Mouse (Mus musculus) cerebellum, postnatal 36 days (tissue): ENCODE measurements around the gene Lmtk3.
A peak's percentile ranks its signal among the peaks of the same experiment; 100 is the strongest.

Source experiments
- DNase-seq, 2 experiments: peaks; one replicate each; pipeline ENCODE4 v3.0.0; 2021 to 2022; ENCODE audit warnings: mixed read lengths in 2 of 2

Gene Lmtk3

DNA sequence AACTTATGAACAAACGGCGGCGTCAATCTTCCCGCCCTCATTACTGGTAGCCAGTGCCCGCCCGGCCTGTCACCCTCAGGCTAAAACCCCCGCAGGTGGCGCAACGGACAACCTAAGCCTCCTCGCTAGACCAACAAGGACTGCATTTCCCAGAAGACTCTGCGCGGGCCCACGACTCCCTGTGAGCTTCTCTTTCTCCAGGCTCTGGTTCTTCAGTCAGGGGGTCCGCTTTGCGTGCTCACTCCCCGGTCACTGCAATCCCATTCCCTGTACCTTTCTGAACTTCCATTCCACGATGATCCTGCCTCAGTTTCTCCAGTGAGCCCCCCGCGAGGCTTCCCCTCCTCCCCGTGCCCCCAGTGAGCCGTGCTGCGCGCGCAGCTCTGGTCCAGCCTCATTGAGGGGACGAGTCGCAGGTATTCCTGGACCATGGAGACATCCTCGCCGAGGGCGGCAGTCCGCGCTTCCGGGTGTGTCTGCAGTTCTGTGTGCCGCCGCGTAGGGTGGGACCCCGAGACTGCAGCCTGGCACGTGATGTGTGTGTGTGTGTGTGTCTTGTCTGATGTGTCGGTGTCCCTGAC, at the start of gene Lmtk3:
TSS of gene Lmtk3 (plus strand) at position 228 of the 581 bp plus-strand sequence.
- DNase-seq, result peak; percentile 87 to 90

GRCm38 (mm10) chr7:45739162-45739763, 44.3 kb upstream of the Lmtk3 start:
- DNase-seq, result peak; percentile 84 to 91

DNA sequence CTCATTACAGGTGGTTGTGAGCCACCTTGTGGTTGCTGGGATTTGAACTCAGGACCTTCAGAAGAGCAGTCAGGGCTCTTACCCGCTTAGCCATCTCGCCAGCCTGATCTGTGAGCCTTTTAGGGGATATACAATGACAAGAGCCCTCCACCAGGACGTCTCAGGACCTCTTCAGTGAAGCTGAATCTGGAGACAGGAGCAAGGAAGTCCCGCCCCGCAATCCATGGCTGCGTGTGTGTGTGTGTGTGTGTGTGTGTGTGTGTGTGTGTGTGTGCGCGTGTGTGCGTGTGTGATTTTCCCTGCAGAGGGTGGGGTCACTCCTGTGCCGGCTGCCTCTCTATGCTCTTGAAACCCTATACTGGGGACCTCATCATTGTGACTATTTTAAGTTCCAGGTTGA, 43.7 kb upstream of the Lmtk3 start:
- no peak for DNase-seq

- no peak for DNase-seq
Observed at GRCm38 (mm10) chr7:45741308-45741707, 42.2 kb upstream of the Lmtk3 start.

- no peak for DNase-seq
Observed at GRCm38 (mm10) chr7:45741777-45742176, 41.8 kb upstream of the Lmtk3 start.

- DNase-seq, result peak; percentile 41 to 51
Observed at GRCm38 (mm10) chr7:45742338-45742737, 41.2 kb upstream of the Lmtk3 start.

GRCm38 (mm10) chr7:45744387-45744786, 39.2 kb upstream of the Lmtk3 start:
- peak; percentile 70 to 82 for DNase-seq

DNA sequence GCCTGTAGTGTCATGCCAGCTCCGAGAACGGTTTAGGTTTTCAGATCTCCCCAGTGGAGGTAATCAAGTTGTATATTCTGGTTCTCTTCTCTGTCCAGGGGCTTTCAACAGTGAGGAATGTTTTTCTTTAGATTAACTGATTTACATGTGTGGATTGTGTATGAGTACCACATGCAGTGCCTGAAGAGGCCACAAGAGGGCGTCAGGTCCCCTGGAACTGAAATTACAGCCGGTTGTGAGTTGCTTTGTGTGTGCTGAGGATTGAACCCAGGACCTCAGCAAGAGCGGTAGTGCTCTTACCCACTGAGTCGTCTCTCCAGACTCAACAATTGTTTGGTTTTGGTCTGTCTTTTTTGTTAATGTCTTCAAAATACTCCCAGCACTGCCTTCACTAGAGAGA, 37.0 kb upstream of the Lmtk3 start:
- no peak for DNase-seq

GRCm38 (mm10) chr7:45747450-45747849, 36.1 kb upstream of the Lmtk3 start:
- DNase-seq, result no peak

DNA sequence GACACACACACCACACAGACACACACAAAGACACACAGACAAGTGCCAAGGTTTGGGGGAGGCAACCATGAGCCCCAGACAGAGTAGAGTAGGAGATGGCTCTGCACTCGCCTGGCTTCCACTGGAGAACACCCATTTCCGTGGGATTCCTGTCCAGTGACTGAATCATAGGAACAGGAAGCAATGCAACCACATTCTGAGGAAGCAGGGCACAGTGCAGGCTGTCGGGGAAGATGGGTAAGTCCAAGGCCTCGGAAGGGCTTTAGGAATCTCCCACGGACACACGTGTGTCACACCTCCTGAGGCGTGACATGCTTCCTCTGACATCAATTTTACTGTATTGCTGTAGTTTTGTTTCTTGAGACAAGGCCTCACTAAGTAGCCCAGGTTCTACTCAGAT, 35.4 kb upstream of the Lmtk3 start:
- DNase-seq, result no peak

- DNase-seq, result no peak
Observed at GRCm38 (mm10) chr7:45749401-45749800, 34.1 kb upstream of the Lmtk3 start.

GRCm38 (mm10) chr7:45750162-45750561, 33.4 kb upstream of the Lmtk3 start:
- DNase-seq, result no peak

DNA sequence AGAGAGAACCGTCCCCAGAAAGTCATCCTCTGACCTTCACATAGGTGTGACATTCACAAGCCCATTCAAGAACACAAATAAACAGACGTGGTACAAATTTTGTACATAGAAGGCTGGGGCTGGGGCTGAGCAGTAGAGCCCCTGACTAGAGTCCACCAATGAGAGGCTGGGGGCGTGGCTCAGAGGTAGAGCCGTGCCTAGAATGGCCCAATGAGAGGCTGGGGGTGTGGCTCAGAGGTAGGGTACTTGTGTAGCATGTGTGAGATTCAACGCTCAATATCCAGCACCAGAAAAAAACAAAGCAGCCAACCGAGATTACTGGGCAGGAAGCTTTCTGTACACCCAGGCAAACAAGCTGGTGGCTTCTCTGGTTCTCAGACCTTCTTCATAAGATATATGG, 27.8 kb upstream of the Lmtk3 start:
- DNase-seq, result no peak

- DNase-seq, result no peak
Observed at GRCm38 (mm10) chr7:45759400-45759799, 24.1 kb upstream of the Lmtk3 start.

GRCm38 (mm10) chr7:45760151-45760550, 23.4 kb upstream of the Lmtk3 start:
- no peak for DNase-seq

- DNase-seq, result no peak
Observed at GRCm38 (mm10) chr7:45765995-45766394, 17.5 kb upstream of the Lmtk3 start.

DNA sequence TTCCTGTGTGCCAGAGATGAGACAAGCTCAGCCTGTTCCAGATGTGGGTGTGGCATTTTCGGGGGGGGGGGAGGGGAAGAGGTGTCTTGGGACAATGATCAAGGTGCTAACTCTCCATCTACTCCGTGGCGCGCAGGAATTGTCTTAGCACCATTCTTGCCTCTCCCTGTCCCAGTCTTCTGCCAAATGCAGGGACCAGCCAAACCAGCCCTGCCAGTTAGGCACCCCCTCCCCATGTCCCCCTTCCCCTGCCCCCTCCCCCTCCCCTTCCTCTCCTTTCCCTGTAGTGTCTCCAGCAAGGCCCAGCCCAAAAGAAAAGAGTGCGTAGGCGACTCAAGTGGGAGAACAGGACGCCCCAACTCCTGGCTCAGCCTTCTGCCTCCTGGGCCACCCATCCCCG, 16.8 kb upstream of the Lmtk3 start:
- DNase-seq, result no peak

GRCm38 (mm10) chr7:45767500-45767899, 16.0 kb upstream of the Lmtk3 start:
- no peak for DNase-seq

DNA sequence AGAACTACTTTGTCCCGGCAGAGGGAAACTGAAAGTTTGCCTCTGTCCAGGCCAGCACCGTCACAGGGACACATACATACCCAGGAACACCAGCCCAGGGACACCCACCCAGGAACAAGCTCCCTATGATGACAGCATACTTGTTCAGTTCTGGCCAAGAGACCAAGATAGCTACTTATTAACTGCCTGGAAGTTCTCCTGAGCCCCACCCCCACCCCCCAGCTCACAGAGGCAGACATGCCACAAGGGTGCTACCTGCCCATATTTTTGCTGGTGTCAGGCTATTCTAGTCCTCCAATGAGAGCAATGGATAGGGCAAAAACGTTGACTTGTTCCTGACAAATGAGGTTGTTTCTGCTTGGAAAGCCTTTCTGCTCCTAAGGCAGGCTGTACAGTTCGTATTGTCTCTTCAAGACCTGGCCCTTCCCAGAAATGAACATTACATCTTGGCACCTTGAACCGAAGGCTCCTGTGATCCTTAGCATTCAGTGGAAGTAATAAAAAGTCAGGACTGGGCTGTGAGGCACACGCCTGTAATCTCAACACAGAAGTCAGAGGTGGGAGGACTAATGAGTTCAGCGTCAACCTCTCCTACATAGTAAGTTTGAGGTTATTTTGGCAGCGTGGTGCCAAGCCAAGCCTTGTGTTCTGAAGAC, 13.0 kb upstream of the Lmtk3 start:
- DNase-seq, result no peak

DNA sequence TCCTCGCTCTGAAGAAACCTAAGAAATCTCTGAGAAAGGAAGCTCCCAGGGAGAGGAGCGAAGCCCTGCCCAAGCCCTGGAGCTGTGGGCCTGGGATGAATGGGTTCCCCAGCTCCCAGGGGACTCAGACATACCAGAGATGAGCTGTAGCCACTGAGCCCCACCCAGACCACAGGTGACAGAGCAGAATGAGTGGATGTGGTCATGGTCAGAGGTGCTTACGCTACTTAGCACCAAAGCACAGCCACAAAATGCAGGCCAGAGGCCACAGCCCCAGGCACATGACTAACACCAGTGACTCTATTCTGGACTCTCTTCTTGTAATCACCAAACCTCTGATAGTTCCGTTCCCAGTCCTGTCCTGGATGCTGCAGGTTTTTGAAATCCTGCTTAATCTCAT, 12.4 kb upstream of the Lmtk3 start:
- DNase-seq, result no peak

GRCm38 (mm10) chr7:45775237-45775636, 8.3 kb upstream of the Lmtk3 start:
- no peak for DNase-seq

DNA sequence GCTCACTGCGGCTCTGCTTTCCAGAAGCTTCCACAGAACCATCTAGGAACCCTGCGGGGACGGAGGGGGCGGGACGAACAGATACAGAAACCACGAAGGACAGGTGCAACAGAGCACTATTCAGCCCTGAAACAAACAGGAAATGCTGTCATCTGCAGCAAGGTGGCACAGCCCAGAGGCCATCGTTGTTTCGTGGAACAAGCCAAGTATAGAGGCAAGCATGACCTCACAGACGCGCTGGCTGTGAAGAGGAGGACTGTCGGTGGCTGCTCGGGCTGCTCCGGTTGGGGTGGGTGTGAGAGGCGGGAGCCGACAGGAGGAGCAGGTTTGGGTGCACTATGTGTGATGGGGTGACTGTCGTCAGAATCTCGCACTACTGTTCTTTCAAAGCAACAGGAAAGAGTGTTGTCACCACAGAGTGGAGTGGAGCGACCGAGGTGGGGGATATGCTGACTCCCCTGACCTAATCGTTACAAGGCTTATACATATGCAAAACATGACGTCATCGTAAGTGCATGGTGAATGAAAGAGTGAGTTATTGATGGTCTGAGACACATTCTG, 4.4 kb upstream of the Lmtk3 start:
- no peak for DNase-seq

DNA sequence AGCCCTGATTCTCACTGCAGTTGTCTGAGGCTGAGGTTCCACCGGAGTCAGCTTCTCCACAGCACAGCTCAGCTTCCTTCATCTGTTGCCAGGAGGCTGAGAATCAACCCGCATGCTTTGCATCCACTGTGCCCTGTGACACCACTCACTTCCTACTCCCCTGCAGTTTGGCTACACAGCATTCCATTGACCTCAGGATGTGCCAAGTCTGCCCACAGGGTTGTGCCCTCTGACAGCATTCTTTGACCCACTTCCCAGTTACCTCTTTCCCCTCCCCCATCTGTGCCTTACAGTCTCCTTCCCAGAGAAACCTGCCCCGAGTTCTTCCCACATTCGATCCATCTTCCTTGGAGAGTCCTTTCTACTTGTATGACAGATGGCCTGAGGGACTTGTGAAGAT, 1.3 kb upstream of the Lmtk3 start:
- DNase-seq, result no peak
